Mouse (Mus musculus): ENCODE measurements around the gene Samd11. TPM values are rescaled to one million over a fixed set of nuclear protein-coding genes. Genes with fewer than 3 reads are reported as not detected.

Gene Samd11
- polyA plus RNA-seq, 1 experiment from 2014 or later = 1.8 TPM

GRCm38 (mm10) chr4:156200623-156201475 lies 54.6 kb downstream of the Samd11 start, which contains the start of gene Isg15:
Isg15 (minus strand) TSS chr4:156200818.
- WGBS = 68% methylated on average over 10 of the region's 10 CpGs
- no peak within 1 kb of the TSS for H3K9ac ChIP-seq

GRCm38 (mm10) chr4:156197829-156198205 lies 57.6 kb downstream of the Samd11 start:
- peak; percentile 92 for ATAC-seq (ENCODE audit: low FRiP score)
- Histone ChIP-seq H3K9me3 (ENCODE audit: control insufficient read depth, low read length) (no peaks in the 10 kb centered on the region), H3K4me3 (replicated peaks; ENCODE audit: low read length) (peak overlapping the region; percentile 91), H3K9ac (peak overlapping the region; percentile 74), H3K27me3 (ENCODE audit: control insufficient read depth, insufficient read depth, low read length) (no peaks in the 10 kb centered on the region; the same call in 1 of the 2 replicates), H3K36me3 (replicated peaks; ENCODE audit: control insufficient read depth, insufficient read depth) (0 out of 2 replicates have a peak, but pooled peaks cover 7% of the 10 kb centered on the region), H3K4me2 (replicated peaks) (peak overlapping the region; percentile 54), H3K4me1 (replicated peaks; ENCODE audit: control insufficient read depth, insufficient read depth, low read length) (peaks cover 42% of the 10 kb centered on the region), H3K27ac (peak overlapping the region; percentile 89)
- 0% methylated on average over 26 of the region's 26 CpGs for WGBS
- DNase-seq (ENCODE audit: low spot score) = no peak

More at GRCm38 (mm10) chr4:156200623-156201475, 54.6 kb downstream of the Samd11 start, which contains the start of gene Isg15:
- no peak for ATAC-seq (ENCODE audit: low FRiP score)
- Histone ChIP-seq H3K4me2 (replicated peaks) (no peak within 1 kb of the TSS), H3K9me3 (ENCODE audit: control insufficient read depth, low read length) (no peaks in the 10 kb centered on the region), H3K4me1 (replicated peaks; ENCODE audit: control insufficient read depth, insufficient read depth, low read length) (peaks cover 16% of the 10 kb centered on the region), H3K36me3 (replicated peaks; ENCODE audit: control insufficient read depth, insufficient read depth) (no peaks in the 10 kb centered on the region), H3K4me3 (replicated peaks; ENCODE audit: low read length) (no peak within 1 kb of the TSS), H3K27me3 (ENCODE audit: control insufficient read depth, insufficient read depth, low read length) (no peaks in the 10 kb centered on the region; the same call in 1 of the 2 replicates), H3K27ac (no peak within 1 kb of the TSS)
- DNase-seq (ENCODE audit: low spot score) = no peak

- no peaks in the 10 kb centered on the region; the same call in 1 of the 2 replicates for H3K27me3 ChIP-seq (ENCODE audit: control insufficient read depth, insufficient read depth, low read length)
- 0 out of 2 replicates have a peak, but pooled peaks cover 8% of the 10 kb centered on the region for H3K36me3 ChIP-seq (replicated peaks; ENCODE audit: control insufficient read depth, insufficient read depth)
- peak within 1 kb of the TSS; percentile 89 for H3K27ac ChIP-seq
- WGBS = under 1% methylated on average over 28 of the region's 88 CpGs
- DNase-seq (ENCODE audit: low spot score) (peak; percentile 81), ATAC-seq (ENCODE audit: low FRiP score) (peak; percentile 84)
- peak within 1 kb of the TSS; percentile 89 for H3K9ac ChIP-seq
- H3K4me3 ChIP-seq (replicated peaks; ENCODE audit: low read length) = peak within 1 kb of the TSS; percentile 91
- peak within 1 kb of the TSS; percentile 97 for H3K4me2 ChIP-seq (replicated peaks)
- H3K4me1 ChIP-seq (replicated peaks; ENCODE audit: control insufficient read depth, insufficient read depth, low read length) = peaks cover 37% of the 10 kb centered on the region
- no peaks in the 10 kb centered on the region for H3K9me3 ChIP-seq (ENCODE audit: control insufficient read depth, low read length)
Measured at GRCm38 (mm10) chr4:156197131-156197828, 58.2 kb downstream of the Samd11 start, which contains the start of gene Agrn. Agrn (minus strand) TSS chr4:156197488.

Small RNAs within 50 kb of the gene (microRNA-seq; reads per million reads assigned to microRNA genes)
- 2.7 reads per million, percentile 10 among the genes with 10 or more reads in this experiment for gene Mir7658

Other genes starting within 250 kb of the Samd11 start
- gene Tnfrsf4, start 241.8 kb downstream of the Samd11 start, polyA plus RNA-seq (2014; fragmentation: Nextera tagmentation; extraction: Ambion mirVana) = 0.79 TPM in 1 of 2 replicates, not detected in the other
- 1.9 and 2.3 TPM in 2 replicates for gene Tnfrsf18, start 229.5 kb downstream of the Samd11 start, polyA plus RNA-seq (2014; fragmentation: Nextera tagmentation; extraction: Ambion mirVana)
- gene Ttll10, start 196.2 kb downstream of the Samd11 start, polyA plus RNA-seq (2014; fragmentation: Nextera tagmentation; extraction: Ambion mirVana) = 0.11 TPM in 1 of 2 replicates, not detected in the other
- 29.1 and 30.5 TPM in 2 replicates for gene 9430015G10Rik, start 145.7 kb downstream of the Samd11 start, polyA plus RNA-seq (2014; fragmentation: Nextera tagmentation; extraction: Ambion mirVana)
- 0.59 and 0.81 TPM in 2 replicates for gene Rnf223, start 125.1 kb downstream of the Samd11 start, polyA plus RNA-seq (2014; fragmentation: Nextera tagmentation; extraction: Ambion mirVana)
- 121 and 127 TPM in 2 replicates for gene Agrn, start 58.2 kb downstream of the Samd11 start, polyA plus RNA-seq (2014; fragmentation: Nextera tagmentation; extraction: Ambion mirVana)
- 0.87 and 0.90 TPM in 2 replicates for gene Isg15, start 54.8 kb downstream of the Samd11 start, polyA plus RNA-seq (2014; fragmentation: Nextera tagmentation; extraction: Ambion mirVana)
- gene AW011738, start 52.4 kb downstream of the Samd11 start, polyA plus RNA-seq (2014; fragmentation: Nextera tagmentation; extraction: Ambion mirVana) = 0.68 and 1.2 TPM in 2 replicates
- gene Perm1, start 39.8 kb downstream of the Samd11 start, polyA plus RNA-seq (2014; fragmentation: Nextera tagmentation; extraction: Ambion mirVana) = 1.9 and 2.2 TPM in 2 replicates
- 28.6 and 28.7 TPM in 2 replicates for gene Plekhn1, start 20.8 kb downstream of the Samd11 start, polyA plus RNA-seq (2014; fragmentation: Nextera tagmentation; extraction: Ambion mirVana)
- gene Noc2l, start 19.6 kb downstream of the Samd11 start, polyA plus RNA-seq (2014; fragmentation: Nextera tagmentation; extraction: Ambion mirVana) = 47.9 and 49.5 TPM in 2 replicates
- gene Vmn2r-ps159, start 75.4 kb upstream of the Samd11 start, polyA plus RNA-seq (2014; fragmentation: Nextera tagmentation; extraction: Ambion mirVana) = not detected in 2 replicates

Data from hindbrain, embryonic 14.5 days (tissue).